Mouse (Mus musculus): ENCODE measurements at regions not wholly inside any gene's neighbourhood (a gene's known extent, or its start where the extent isn't known, plus 50 kb on each side); places are given as distances from the start of the nearest gene placed in this dataset.
A peak's percentile ranks its signal among the peaks of the same experiment; 100 is the strongest.

DNA sequence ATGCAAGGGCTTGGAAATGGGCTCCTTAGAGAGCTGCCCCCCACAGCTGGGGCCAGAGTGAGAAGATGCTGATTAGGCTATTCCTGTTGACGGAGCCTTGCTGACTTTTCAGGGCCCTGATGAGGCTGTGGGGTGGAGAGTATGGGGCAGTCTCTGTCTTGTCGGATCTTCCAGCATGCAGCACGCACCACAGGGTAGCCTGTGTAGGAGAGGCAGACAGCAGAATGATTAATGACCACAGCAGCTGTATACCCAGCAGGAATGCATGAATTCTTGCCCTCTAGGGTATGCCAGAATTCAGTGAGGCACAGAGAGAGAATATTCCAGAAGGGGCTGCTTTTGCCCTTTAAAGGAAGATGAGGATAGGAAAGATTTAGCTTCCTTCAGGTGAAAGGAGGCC, 265.6 kb upstream of the Gm10131 start:
- DNase-seq (ENCODE audit: low spot score) = peak; percentile 72

DNA sequence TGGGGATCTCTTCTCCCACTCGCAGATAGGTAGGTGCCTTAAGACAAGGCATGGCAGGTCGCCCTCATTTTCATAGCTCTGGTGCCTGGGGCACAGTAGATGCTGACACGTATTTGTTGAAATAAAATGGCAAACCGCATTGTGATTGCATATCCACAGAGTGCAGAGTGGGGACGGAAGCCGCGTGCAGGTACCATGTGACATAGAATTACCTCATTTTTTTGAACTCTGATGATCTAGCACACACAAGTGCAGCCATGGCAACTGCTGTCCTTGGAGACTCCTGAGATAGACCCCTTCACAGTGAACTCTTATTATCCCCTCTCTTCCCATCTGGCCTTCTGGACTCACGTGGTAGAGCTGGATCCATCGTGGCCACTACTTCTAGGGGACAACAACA, 262.7 kb upstream of the Gm10131 start:
- DNase-seq (ENCODE audit: low spot score) = no peak

DNA sequence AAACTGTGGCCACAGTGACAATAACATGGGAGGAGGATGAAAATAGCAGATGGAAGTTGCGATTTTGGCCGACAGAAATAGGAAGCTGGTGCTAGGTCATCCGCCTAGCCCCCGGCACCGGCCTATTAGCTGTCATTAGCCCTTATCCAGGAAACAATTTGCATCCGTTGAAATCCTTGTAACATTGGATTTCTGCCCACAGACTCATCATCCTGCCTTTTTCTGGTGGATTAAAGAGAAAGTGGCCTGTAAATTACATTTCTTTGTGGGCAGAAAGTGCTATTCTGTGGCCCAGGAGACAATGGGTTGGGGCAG, 261.1 kb upstream of the Gm10131 start:
- no peak for DNase-seq (ENCODE audit: low spot score)

DNA sequence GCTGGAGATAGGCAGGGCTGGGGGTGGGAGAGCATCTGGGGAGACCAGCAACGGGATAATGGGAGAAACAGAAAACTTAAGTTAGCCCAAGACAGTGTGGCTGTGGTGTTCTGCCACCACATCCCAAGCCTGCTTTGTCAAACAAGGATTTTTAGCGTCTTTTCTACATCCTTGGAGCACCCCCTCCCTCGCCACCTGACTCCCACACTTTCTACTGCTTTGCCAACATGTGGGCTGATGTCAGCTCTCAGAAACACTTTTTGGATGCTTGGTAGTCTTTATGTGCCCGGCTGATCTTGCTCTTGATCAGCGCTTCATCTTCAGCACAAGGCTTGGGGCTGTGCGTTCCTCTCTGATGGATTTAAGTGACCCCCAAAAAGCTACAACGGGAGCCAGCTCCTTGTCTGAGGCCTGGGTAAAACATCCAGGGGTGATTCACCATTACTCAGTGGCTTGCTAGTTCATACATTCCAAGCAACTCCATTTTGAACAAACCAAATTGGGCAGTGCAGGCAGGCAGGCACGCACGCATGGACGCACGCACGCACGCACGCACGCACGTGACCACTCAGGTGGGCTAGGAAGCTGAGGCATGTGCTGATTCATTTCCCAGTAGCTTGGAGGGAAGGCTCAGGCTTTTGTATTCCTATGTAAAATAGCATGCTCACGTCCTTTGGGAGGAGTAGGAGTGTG, 260.6 kb upstream of the Gm10131 start:
- DNase-seq (ENCODE audit: low spot score) = no peak

DNA sequence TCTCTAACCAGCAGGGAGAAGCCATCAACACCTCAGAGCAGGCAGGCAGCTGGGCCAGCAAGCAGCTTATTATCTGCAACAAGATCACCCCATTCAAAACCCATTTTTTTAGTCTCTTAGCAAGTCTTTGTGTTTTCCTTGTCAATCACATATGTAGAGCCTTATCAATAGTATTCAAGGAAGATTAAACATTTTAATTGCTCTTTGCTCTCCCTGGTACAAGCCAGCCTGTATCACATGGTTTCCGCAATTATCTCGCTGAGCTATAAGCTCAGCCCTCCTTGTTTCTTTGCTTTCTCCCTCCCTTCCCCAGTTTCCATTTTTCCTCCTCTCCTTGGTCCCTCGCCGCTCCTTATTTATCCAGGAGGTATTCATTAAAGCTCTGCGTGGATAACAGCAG, 259.9 kb upstream of the Gm10131 start:
- DNase-seq (ENCODE audit: low spot score) = no peak

DNA sequence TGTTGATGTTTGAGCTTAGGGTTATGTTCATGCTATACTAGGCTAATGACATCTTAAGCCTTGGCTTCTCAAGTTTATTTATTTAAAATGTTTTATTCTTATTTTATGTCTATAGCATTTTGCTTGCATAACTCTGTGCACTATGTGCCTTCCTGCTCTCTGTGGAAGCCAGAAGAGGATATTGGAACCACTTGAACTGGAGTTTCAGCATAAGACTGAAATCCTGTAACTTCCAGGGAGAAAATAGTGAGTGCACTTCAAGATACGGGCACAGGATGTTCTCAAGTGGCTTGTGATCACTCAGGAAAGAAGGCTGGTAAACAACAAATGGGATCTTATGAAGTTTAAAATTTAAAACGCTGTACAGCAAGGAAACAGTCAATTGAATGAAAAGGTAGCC, 257.0 kb upstream of the Gm10131 start:
- DNase-seq (ENCODE audit: low spot score) = no peak

DNA sequence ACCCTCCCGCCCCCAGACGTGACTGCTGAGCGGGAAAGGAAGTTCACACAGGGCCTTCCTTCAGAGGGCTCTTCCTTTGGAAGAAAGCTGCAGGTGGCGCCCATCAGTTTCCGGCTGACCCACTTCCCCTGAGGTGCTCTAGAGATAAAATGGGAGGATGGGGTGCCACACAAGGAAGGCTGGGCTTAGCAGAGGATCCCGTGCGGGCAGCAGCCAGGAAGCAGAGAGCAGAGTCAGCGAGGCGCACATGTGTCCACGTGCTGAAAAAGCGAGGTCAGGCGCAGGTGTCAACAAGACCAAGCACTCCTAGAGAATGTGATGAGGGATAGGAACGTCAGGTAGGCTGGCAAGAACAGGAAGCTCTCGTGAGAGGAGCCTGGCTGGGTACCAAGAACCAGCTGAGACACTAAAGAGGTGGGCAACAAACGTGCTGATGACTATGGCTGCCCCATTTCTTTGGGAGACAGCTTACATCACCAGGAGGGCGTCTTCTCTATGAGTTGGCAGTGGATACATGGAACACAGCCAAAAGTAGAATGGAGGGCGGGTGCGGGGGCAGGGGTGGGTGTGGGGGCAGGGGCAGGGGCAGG, 253.0 kb upstream of the Gm10131 start:
- no peak for DNase-seq (ENCODE audit: low spot score)

DNA sequence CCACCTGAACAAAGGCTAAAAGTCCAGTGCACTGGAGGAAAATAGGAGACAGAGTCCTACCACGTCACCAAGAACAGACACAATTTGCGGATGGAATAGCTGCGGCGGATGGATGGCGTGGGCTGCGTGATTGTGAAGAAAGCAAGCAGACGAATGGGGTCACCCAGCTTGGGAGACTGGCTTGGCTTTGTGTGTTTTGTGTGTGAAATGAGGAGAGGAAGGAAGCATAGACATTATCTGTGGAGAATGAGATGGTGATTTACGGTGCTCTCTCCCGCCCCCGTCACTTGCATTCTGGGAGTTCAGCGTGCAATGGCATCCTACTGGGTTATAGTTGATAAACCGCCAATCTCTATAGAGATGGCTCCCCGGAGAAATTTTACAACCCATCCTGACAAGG, 252.1 kb upstream of the Gm10131 start:
- DNase-seq (ENCODE audit: low spot score) = peak; percentile 61

DNA sequence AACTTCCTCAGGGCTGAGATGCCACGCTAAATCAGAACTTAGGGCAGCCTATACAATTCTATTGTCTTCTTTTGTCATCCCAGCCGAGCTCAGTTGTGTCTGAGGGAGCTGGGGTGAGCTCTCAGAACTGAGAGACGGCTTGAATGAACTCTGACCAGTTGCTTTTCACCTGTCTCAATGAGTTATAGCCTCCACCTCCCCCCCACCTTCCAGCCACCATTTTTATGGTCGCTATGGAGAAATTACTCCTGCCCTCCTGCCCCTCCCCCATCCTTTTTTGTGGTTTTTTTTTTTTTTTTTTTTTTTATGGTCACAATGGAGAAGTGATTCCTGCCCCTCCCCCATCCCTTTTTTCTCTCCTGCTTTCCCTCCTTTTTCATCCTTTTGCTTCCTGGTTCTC, 251.6 kb upstream of the Gm10131 start:
- DNase-seq (ENCODE audit: low spot score) = peak; percentile 78

DNA sequence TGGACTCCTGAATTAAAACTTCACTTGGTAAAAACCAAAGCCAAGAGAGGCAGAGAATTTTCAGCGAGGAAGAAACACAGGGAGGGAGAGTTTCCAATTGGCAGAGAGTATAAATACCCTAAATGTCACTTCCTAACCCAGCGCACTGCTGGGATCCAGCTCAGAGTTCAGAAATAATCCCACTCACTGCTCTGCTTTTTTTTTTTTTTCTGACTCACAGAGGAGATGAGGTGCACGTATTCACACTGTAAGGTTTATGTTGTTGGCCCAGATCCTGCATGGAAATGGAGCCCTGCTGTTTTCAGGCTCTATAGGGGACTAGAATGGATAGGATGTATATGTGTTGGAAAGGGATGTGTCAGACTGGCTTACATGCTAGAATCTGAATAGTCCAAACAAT, 249.8 kb upstream of the Gm10131 start:
- DNase-seq (ENCODE audit: low spot score) = no peak

DNA sequence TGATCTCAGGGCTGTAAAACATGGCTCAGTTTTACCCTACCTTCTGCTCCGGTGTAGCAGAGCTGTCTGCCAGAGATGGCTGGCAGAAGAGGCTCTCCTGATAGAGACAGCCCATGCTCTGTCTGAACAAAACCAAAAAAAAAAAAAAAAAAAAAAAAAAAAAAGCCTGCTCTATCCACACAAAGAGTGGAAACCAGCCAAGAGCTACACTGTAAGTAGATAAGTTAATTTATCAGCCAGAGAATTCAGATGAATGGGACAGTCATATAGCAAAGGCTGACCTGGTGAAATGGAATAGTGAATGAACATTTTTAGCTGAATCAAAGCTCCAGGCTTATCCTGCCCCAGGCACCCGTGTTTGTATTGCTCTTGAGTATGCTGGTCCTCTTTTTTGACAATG, 248.2 kb upstream of the Gm10131 start:
- no peak for DNase-seq (ENCODE audit: low spot score)

DNA sequence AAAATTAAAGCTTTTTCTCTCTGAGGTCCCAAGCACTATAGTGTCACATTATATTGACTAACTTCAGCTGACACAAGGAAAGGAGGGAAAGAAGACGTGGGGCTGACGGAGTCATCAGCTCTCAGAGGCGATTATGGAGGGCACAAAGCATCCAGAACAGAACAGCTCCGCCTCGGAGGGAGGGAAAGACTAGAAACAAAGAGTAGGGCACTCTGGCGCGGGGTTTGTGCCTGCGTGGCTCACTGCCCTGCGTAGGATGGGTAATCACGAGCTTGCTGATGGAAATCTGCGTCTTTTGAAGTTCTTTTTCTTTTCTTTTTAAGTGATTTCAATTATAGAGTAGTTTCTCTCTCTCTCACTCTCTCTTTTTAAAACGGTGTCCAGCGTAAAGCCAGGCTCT, 243.5 kb upstream of the Gm10131 start:
- no peak for DNase-seq (ENCODE audit: low spot score)

DNA sequence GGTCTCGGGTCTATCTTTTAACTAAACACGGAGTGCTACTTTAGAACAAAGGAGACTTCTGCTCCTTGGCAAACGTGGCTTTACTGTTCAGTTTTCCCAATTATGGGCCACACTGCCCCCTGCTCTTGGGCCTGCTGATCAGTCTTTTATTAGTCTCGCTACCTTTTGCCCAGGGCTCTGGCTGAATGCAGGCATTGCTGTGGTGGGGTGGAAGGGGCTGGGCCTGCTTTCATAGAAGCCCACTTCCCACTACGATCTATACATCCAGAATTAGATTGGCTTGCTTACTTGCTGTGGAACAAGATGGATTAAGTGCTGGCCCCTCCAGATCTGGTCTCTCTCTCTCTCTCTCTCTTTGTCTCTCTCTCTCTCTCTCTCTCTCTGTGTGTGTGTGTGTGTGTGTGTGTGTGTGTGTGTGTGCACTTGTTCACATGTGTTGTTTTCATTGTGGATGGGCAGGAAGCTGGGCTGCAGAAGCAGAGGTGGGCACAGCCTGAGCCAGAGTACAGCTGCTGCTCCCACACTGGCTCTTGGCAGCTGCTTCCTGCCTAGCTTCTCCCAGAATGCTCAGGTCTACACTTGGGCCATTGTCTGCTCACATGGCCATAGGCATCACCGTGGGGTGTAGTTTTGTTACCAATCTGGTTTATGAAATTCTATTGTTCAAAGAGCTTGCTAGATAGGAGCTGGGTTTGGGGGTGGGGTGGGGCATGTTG, 241.8 kb upstream of the Gm10131 start:
- no peak for DNase-seq (ENCODE audit: low spot score)

DNA sequence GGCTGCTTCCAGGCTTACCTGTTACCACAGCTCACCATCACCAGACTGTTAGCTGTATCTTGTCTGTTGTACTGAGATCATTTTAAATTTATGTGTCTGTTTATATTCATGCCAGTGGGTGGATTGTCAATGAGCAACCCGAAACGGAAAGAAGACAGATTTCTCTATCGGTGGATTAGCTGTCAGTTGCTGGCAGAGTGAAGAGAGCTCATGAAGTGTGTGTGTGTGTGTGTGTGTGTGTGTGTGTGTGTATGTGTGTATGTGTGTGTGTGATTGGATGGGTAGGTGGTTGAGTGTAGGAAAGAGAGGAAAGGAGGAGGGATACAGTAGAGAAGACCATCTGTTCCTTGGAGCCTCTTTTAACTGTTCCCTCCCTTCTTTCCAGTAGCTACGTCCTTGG, 223.3 kb upstream of the Gm10131 start:
- no peak for DNase-seq (ENCODE audit: low spot score)

DNA sequence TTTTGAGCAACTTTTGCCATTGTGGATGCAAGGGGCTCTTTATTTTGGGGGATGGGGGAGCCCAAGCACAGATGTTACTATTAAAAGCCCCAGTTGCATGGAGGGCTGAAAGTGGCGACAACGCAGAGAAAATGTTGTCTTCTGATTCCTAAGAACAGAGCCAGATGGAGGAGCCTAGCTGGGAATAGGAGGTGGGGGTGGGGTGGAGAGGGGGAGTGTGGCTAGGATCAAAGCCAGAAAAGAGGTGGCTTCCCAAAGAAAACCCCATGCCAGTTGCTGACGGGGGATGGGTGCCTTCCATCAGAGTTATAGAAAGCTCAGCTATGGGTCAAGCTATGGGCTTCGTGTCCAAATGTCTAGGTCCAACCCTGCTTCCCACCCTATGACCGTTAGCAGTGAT, 220.1 kb upstream of the Gm10131 start:
- no peak for DNase-seq (ENCODE audit: low spot score)

DNA sequence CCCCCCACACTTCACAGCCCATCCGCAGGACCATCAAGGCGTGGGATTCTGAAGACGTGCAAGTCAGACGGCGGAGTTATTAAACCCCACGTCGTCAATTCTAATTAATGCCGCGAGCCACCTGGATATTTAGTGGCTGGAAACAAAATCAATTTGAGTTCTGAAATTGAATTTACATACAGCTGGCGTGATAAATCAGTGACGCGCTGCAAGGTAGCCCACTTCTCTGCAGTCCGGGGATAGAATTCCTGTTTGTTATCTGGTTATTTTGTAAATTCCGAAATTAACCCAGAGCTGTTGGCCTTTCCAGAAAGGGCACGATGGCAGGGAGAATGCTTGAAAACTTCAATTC, 215.1 kb upstream of the Gm10131 start:
- DNase-seq (ENCODE audit: low spot score) = no peak

DNA sequence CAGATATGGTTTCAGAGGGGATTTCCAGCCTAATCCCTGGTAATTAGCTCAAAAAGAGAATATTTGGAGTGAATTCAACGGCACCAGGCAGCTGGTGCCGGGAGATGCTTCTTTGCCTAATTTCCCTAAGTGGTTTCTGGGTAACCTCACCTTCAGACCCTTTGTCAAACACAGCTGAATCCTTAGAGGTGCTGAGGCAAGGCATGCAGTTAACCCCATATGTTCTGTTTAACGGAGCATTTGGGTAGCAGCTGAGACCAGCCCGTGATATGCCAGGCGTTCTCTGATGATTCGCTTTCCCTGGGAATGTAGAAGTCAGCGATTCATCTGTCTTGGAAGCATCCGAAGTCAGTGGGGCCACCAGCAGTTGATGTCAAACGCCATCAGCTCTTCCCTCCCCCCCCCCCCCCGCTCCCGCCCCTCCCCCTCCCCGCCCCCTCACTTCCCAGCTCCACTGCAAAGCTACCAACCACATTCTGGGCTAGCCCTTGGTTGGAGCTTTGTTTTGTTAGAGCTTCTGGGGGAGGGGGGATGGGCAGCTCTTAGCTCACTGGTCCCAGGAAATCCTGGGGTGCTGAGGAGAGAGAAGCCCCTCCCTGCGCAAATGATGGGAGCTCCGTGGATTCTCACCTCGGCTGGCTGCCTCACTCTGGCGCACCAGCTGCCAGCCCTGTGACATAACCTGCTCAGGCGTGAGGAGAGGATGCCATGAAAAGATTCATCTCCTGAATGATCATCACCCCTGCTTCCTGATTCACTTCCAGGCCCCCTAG, 214.5 kb upstream of the Gm10131 start:
- DNase-seq (ENCODE audit: low spot score) = peak; percentile 73

DNA sequence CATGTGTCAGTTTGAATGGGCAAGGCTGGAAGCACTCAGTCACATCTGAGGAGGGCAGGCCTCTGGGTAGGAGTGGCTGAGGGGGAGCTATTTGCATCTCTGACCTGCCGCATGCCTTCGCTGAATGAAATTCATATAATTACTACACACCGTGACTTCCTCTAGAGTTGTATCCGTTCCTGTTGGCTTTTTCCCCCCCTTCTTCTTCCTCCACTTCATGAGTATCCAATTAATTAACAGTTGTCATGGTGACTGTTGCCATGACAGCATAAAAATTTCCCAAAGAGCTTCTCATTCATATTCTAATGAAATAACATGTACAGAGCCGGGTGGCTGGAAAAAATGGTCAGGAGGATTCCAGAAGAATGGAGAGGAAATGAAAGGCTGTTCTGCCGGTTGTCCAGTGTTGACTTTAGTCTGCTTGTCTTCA, 208.6 kb upstream of the Gm10131 start:
- DNase-seq (ENCODE audit: low spot score) = peak; percentile 81

DNA sequence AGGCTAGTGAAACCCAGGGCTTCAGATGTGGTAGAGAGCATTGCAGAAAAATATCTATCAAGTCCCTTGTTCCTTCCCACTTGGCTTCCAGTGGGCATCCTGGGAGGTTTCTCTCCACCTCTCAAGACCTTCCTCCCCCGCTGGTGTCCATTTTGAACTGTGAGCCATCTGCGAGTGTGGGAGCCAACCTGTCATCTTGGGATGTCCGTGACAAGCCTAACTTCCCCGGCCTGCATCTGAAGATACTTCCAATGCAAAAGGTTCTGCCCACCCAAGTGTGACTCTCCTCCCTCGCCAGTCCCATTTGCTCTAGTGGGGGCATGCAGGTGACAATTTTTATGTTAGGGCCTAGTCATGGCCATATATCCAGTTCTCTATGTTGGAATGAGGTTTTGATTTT, 208.2 kb upstream of the Gm10131 start:
- no peak for DNase-seq (ENCODE audit: low spot score)

DNA sequence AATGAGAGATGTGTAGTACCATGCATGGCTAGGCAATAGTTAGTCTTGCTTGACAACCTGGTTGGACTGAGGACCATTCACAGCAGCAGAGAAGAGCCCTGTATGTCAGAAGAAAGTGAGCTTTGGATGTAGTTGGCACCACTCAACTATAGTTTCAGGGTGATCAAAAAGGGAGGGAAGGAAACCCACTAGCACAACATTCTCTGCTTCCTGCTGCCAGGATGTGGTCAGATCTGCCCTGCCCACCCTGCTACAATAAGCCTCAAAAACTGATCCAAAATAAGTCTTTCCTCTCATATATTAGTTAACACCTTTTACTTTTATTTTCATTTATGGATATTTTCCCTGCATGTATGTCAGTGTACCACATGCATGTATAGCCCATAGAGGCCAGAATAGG, 203.7 kb upstream of the Gm10131 start:
- no peak for DNase-seq (ENCODE audit: low spot score)

DNA sequence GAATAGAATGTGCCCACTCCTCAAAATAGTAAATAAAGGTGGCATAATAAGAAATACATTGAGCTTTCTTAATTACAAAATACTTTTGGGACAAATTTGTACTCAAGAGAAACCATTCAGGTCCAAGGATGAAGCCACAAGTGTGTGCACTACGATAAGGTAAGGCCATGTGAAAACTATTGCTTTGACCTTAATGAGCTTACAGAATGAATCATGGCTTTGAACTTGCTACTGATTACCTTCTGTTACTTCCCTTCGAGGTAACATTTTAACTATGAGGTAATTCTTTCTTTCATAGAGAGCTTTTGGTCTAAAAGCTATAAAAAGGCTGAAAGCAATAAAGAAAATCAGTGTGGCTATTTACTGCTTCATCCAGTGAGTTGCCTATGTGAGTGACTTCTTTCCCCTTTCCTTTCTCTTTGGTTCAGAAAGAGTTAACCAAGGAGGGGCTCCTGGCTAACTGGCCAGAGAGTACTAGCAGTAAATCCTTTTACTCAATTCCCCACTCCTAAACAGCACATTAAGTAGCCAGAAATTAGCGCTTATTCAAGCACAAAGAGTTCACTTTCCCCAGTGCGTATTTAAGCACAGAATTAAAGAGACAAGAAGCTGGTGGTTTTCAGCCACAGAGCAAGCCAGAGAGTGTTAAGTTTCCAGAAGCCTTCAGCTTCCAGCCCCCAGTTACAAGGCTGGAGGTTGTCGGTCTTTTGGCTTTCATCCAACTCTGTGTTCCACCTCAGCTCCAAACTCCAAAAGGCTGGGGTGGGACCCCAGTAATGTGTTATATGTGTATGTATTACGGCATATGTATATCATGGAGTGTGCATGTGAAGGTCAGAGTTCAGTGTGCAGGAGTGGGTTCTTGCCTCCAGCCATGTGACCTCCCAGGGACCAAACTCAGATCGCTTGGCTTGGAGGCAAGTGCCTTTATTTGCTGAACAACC, 194.3 kb upstream of the Gm10131 start:
- DNase-seq (ENCODE audit: low spot score) = no peak

DNA sequence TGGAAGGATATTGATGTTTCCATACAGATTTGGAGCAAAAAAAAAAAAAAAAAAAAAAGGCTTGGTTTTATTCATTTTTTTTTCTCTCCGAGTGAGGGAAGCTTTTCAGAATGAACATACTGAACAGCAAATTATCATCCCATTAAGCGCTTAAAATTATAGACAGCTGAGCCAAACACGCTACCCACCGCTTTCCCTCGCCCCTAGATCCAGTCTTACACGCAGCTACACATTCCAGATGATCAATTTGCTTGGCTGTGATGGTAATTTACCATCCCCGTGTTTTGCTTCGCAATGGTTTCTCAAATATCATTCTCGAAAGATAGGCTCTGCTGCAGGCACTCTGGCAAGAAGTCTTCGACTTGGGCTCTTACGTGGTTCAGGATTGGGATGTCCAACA, 192.3 kb upstream of the Gm10131 start:
- DNase-seq (ENCODE audit: low spot score) = no peak

Data from embryo, embryonic 10.5 days (tissue).